Mouse (Mus musculus) gastrocnemius, postnatal 25 days (tissue): ENCODE data around the gene Flad1. TPM values are rescaled to one million over a fixed set of nuclear protein-coding genes. Genes with fewer than 3 reads are reported as not detected.

ENCODE experiments used
- total RNA-seq, 2 experiments: library from RNA; stranded (reverse); gene quantifications; 1 replicate in 1 of 2; 2 replicates in 1 of 2; pipeline ENCODE4 v1.2.3; 2021

Gene Flad1
- total RNA-seq, 2 experiments from 2014 or later = 43.3 to 44.5 TPM

Other genes starting within 250 kb of the Flad1 start
- gene Clk2, start 247.1 kb downstream of the Flad1 start, total RNA-seq = 10 to 100 TPM; 16.0 to 16.3 TPM
- 10 to 100 TPM; 33.2 to 38.2 TPM for gene Scamp3, start 234.4 kb downstream of the Flad1 start, total RNA-seq
- 10 to 100 TPM; 13.4 to 16.4 TPM for gene Fam189b, start 228.7 kb downstream of the Flad1 start, total RNA-seq
- gene Gba, start 208.9 kb downstream of the Flad1 start, total RNA-seq = 10 to 100 TPM; 14.6 to 23.6 TPM
- gene Thbs3, start 196.7 kb downstream of the Flad1 start, total RNA-seq = 10 to 100 TPM; 11.0 to 11.8 TPM
- gene Mtx1, start 184.8 kb downstream of the Flad1 start, total RNA-seq = 10 to 100 TPM; 42.2 to 47.6 TPM
- gene Muc1, start 182.8 kb downstream of the Flad1 start, total RNA-seq = under 1 TPM; 0.38 to 0.51 TPM
- gene Krtcap2, start 165.9 kb downstream of the Flad1 start, total RNA-seq = 10 to 100 TPM; 66.6 to 78.8 TPM
- under 1 TPM; 0.28 to 0.38 TPM for gene Trim46, start 165.6 kb downstream of the Flad1 start, total RNA-seq
- gene Dpm3, start 152.5 kb downstream of the Flad1 start, total RNA-seq = 10 to 100 TPM; 24.7 to 28.8 TPM
- gene Slc50a1, start 141.3 kb downstream of the Flad1 start, total RNA-seq = 10 to 100 TPM in 1 of 2 experiments, 1 to 10 TPM in 1; 8.2 to 11.4 TPM
- 10 to 100 TPM; 10.2 to 12.8 TPM for gene Efna1, start 130.7 kb downstream of the Flad1 start, total RNA-seq
- not detected for gene Efna3, start 88.9 kb downstream of the Flad1 start, total RNA-seq
- gene Efna4, start 73.8 kb downstream of the Flad1 start, total RNA-seq = under 1 TPM in 1 of 2 experiments, not detected in 1; 0.38 TPM
- 10 to 100 TPM; 21.9 to 24.6 TPM for gene Adam15, start 61.9 kb downstream of the Flad1 start, total RNA-seq
- not detected for gene Dcst2, start 49.9 kb downstream of the Flad1 start, total RNA-seq
- gene Dcst1, start 46.6 kb downstream of the Flad1 start, total RNA-seq = not detected
- gene Zbtb7b, start 17.1 kb downstream of the Flad1 start, total RNA-seq = 10 to 100 TPM; 23.0 to 23.7 TPM
- 1 to 10 TPM in 1 of 2 experiments, not detected in 1; 1.2 TPM for gene Lenep, start 9.1 kb downstream of the Flad1 start, total RNA-seq
- gene Cks1b, start 6.5 kb upstream of the Flad1 start, total RNA-seq = 1 to 10 TPM; 3.1 to 3.4 TPM
- 10 to 100 TPM; 21.1 to 23.8 TPM for gene Shc1, start 6.6 kb upstream of the Flad1 start, total RNA-seq
- gene Pygo2, start 18.3 kb upstream of the Flad1 start, total RNA-seq = 10 to 100 TPM in 1 of 2 experiments, 1 to 10 TPM in 1; 9.2 to 11.1 TPM
- gene Pbxip1, start 24.8 kb upstream of the Flad1 start, total RNA-seq = 100 to 1,000 TPM; 179 to 196 TPM
- 1 to 10 TPM; 5.3 to 7.4 TPM for gene Pmvk, start 42.7 kb upstream of the Flad1 start, total RNA-seq
- gene Kcnn3, start 108.3 kb upstream of the Flad1 start, total RNA-seq = 1 to 10 TPM; 2.5 to 5.8 TPM